Mouse (Mus musculus) layer of hippocampus, postnatal 10 days (tissue): Measurements from ENCODE around the gene Opalin. TPM values are rescaled to one million over a fixed set of nuclear protein-coding genes. Genes with fewer than 3 reads are reported as not detected.
A peak's percentile ranks its signal among the peaks of the same experiment; 100 is the strongest.

ENCODE experiments used
- DNase-seq, 2 experiments: peaks; one replicate each; pipeline ENCODE4 v3.0.0; 2021; ENCODE audit warnings: low spot score in 2 of 2
- total RNA-seq, 2 experiments: library from RNA; stranded (reverse); gene quantifications; 2 replicates each; pipeline ENCODE4 v1.2.3; 2021

The Opalin gene
- total RNA-seq, 2 experiments from 2014 or later, result 0.33 to 0.41 TPM

DNA sequence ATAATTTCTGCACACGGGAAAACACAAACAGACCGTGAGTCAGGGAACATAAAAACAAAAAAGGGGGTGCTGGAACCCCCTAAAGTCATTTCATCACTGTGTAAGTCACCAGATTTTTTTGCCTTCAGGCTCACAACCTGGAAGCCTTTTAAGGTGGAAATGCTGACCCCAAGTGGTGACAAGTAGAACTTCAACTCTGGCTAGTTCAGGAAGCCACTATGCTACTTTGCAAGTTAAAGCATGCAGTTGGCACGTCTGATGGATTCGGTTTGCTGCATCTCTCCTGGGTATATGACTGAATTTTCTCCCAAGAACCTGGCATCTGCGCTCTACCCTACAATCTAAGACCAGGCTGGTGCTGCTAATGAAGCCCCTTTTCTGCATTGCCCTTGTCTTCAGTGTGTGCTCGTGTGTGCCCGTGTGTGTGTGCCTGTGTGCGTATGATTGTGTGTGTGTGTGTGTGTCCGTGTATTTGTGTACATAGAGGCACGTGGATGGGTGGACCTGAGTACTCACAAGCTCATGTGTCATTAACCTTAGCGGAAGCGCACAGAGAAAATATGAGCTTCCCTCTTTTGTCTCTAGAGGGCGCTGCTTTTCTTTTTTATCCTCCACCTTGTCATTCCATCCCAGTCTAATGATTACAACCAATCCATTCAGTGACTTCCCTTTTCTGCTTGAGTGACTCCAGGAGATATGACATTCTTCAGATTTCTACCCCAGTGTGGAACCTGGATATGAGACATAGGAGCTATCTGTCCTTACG is 60.8 kb downstream of the Opalin start:
- peak; percentile 70 to 73 for DNase-seq

- no peak for DNase-seq
Measured at GRCm38 (mm10) chr19:41014003-41014402, 62.9 kb downstream of the Opalin start.

- DNase-seq, result no peak
Measured at GRCm38 (mm10) chr19:41013591-41013990, 63.3 kb downstream of the Opalin start.

Other genes starting within 250 kb of the Opalin start
- gene Ccnj, start 245.8 kb downstream of the Opalin start, total RNA-seq, result 10 to 100 TPM in 1 of 2 experiments, 1 to 10 TPM in 1; 9.4 to 10.3 TPM
- gene Zfp518a, start 182.4 kb downstream of the Opalin start, total RNA-seq, result 1 to 10 TPM; 7.9 to 8.2 TPM
- gene Blnk, start 82.6 kb downstream of the Opalin start, total RNA-seq, result 1 to 10 TPM; 2.3 to 2.4 TPM
- under 1 TPM; 0.16 to 0.30 TPM for gene Dntt, start 47.8 kb downstream of the Opalin start, total RNA-seq
- 1 to 10 TPM in 1 of 2 experiments, under 1 TPM in 1; 0.89 to 1.1 TPM for gene Tll2, start 129.7 kb upstream of the Opalin start, total RNA-seq
- gene Tm9sf3, start 186.9 kb upstream of the Opalin start, total RNA-seq, result 100 to 1,000 TPM; 138 TPM